Mouse (Mus musculus) testis, adult 2 months (tissue): ENCODE measurements around the gene Repin1. TPM values are rescaled to one million over a fixed set of nuclear protein-coding genes. Genes with fewer than 3 reads are reported as not detected.
A peak's percentile ranks its signal among the peaks of the same experiment; 100 is the strongest.

Experiments
- H3K27ac ChIP-seq: fragments of 200-500 bp; 2 replicates; pipeline ENCODE4 v1.5.1; 2012; ENCODE audit warnings: low read depth, low read length; ENCODE audit not compliant: control insufficient read depth, insufficient read depth
- H3K27me3 ChIP-seq: fragments of 200-500 bp; 2 replicates; pipeline ENCODE4 v1.6.1; 2012; ENCODE audit warnings: mild to moderate bottlenecking, low read length, moderate library complexity; ENCODE audit not compliant: control insufficient read depth, insufficient read depth
- H3K36me3 ChIP-seq: fragments of 200-500 bp; 2 replicates; pipeline ENCODE4 v1.6.1; 2012; ENCODE audit warnings: mild to moderate bottlenecking, low read length; ENCODE audit not compliant: control insufficient read depth, insufficient read depth
- H3K4me1 ChIP-seq: fragments of 200-500 bp; 2 replicates; pipeline ENCODE4 v1.6.1; 2012; ENCODE audit warnings: low read length; ENCODE audit not compliant: control insufficient read depth, insufficient read depth
- H3K4me3 ChIP-seq: fragments of 200-500 bp; 2 replicates; pipeline ENCODE4 v1.5.1; 2012; ENCODE audit warnings: low read depth, mild to moderate bottlenecking, low read length, moderate library complexity, mixed read lengths; ENCODE audit not compliant: control insufficient read depth
- CTCF ChIP-seq: fragments of 200-500 bp; IDR thresholded peaks from 2 replicates; pipeline ENCODE4 v1.5.1; 2012; ENCODE audit warnings: low read depth, mild to moderate bottlenecking, inconsistent platforms, low read length, moderate library complexity; ENCODE audit not compliant: control insufficient read depth, insufficient read depth, insufficient replicate concordance
- POLR2A ChIP-seq: fragments of 200-500 bp; IDR thresholded peaks from 2 replicates; pipeline ENCODE4 v1.6.1; 2012; ENCODE audit warnings: low read depth, mild to moderate bottlenecking, inconsistent platforms, low read length, moderate library complexity; ENCODE audit not compliant: control insufficient read depth
- polyA plus RNA-seq: library from polyadenylated mRNA; depleted of rRNA; stranded (reverse); fragments of >200 nt; gene quantifications from 2 replicates; pipeline ENCODE4 v1.2.3, GENCODE M21; 2012

Gene Repin1
- polyA plus RNA-seq, 1 experiment, result 17.8 TPM

- Histone ChIP-seq H3K4me1 (no peaks in the 10 kb centered on the region; the same call in 1 of the 2 replicates), H3K27ac (no peak overlapping the region), H3K27me3 (no peaks in the 10 kb centered on the region), H3K4me3 (no peak overlapping the region), H3K36me3 (no peaks in the 10 kb centered on the region)
- TF ChIP-seq CTCF, result no peak
Measured at GRCm38 (mm10) chr6:48636515-48636914, 42.8 kb downstream of the Repin1 start.

- no peaks in the 10 kb centered on the region for H3K27me3 ChIP-seq
- no peak overlapping the region for H3K4me3 ChIP-seq
- no peaks in the 10 kb centered on the region for H3K4me1 ChIP-seq
- no peaks in the 10 kb centered on the region for H3K36me3 ChIP-seq
- TF ChIP-seq POLR2A (no peak), CTCF (no peak)
- H3K27ac ChIP-seq, result no peak overlapping the region
Measured at GRCm38 (mm10) chr6:48637811-48638500, 44.3 kb downstream of the Repin1 start.

GRCm38 (mm10) chr6:48638553-48638952 is 44.9 kb downstream of the Repin1 start:
- Histone ChIP-seq H3K36me3 (no peaks in the 10 kb centered on the region), H3K27ac (no peak overlapping the region), H3K27me3 (no peaks in the 10 kb centered on the region), H3K4me1 (no peaks in the 10 kb centered on the region), H3K4me3 (no peak overlapping the region)
- TF ChIP-seq POLR2A (no peak), CTCF (no peak)

GRCm38 (mm10) chr6:48641391-48641790 is 47.7 kb downstream of the Repin1 start:
- TF ChIP-seq CTCF (no peak), POLR2A (no peak)
- no peaks in the 10 kb centered on the region for H3K36me3 ChIP-seq
- no peak overlapping the region for H3K27ac ChIP-seq
- no peaks in the 10 kb centered on the region for H3K27me3 ChIP-seq
- H3K4me1 ChIP-seq, result no peaks in the 10 kb centered on the region; the same call in 1 of the 2 replicates
- H3K4me3 ChIP-seq, result no peak overlapping the region

GRCm38 (mm10) chr6:48642764-48643292 is 49.1 kb downstream of the Repin1 start:
- Histone ChIP-seq H3K27ac (no peak overlapping the region), H3K27me3 (no peaks in the 10 kb centered on the region), H3K36me3 (no peaks in the 10 kb centered on the region), H3K4me3 (no peak overlapping the region), H3K4me1 (no peaks in the 10 kb centered on the region; the same call in 1 of the 2 replicates)
- TF ChIP-seq CTCF (no peak), POLR2A (no peak)

GRCm38 (mm10) chr6:48645660-48646308 is 52.1 kb downstream of the Repin1 start:
- Histone ChIP-seq H3K27me3 (no peaks in the 10 kb centered on the region), H3K4me3 (no peak overlapping the region), H3K36me3 (no peaks in the 10 kb centered on the region), H3K27ac (no peak overlapping the region), H3K4me1 (no peaks in the 10 kb centered on the region; the same call in 1 of the 2 replicates)
- no peak for TF ChIP-seq POLR2A
- peak; percentile 71; the same call in 1 of the 2 replicates for TF ChIP-seq CTCF

- Histone ChIP-seq H3K36me3 (no peaks in the 10 kb centered on the region), H3K27ac (no peak overlapping the region), H3K27me3 (no peaks in the 10 kb centered on the region), H3K4me3 (no peak overlapping the region), H3K4me1 (no peaks in the 10 kb centered on the region; the same call in 1 of the 2 replicates)
- TF ChIP-seq POLR2A (no peak), CTCF (no peak)
Measured at GRCm38 (mm10) chr6:48646309-48646690, 52.6 kb downstream of the Repin1 start.
